Mouse (Mus musculus) lung, adult 2 months (tissue): Measurements from ENCODE around the gene Hps5.

Experiments
- CTCF ChIP-seq: fragments of 200-500 bp; IDR thresholded peaks from 2 replicates; pipeline ENCODE4 v1.5.1; 2011; ENCODE audit warnings: mild to moderate bottlenecking, low read length, control low read depth; ENCODE audit not compliant: insufficient read depth
- POLR2A ChIP-seq: fragments of 200-500 bp; IDR thresholded peaks from 2 replicates; pipeline ENCODE4 v1.6.1; 2011; ENCODE audit warnings: low read depth, mild to moderate bottlenecking, control low read depth, low read length, borderline replicate concordance; ENCODE audit errors: extremely low read depth

- TF ChIP-seq CTCF (peak; percentile 66), POLR2A (no peak)
Observed at GRCm38 (mm10) chr7:46714518-46714917, 81.3 kb downstream of the Hps5 start.
